Mouse (Mus musculus) forebrain, embryonic 11.5 days (tissue): Measurements from ENCODE around the gene Kank4. TPM values are rescaled to one million over a fixed set of nuclear protein-coding genes. Genes with fewer than 3 reads are reported as not detected.
A peak's percentile ranks its signal among the peaks of the same experiment; 100 is the strongest.

ENCODE experiments used
- ATAC-seq: fragments of 200-750 bp; cut with Nextera tagmentation; replicated peaks from 2 replicates; pipeline ENCODE4 v1.8.0; 2017; ENCODE audit warnings: moderate TSS enrichment; ENCODE audit not compliant: low FRiP score
- DNase-seq: peaks from one replicate; pipeline ENCODE4 v3.0.0-alpha.2; 2017; ENCODE audit warnings: low spot score
- H3K27ac ChIP-seq: fragments of 300-500 bp; sonication (generic); 2 replicates; pipeline ENCODE4 v1.5.1; 2014; ENCODE audit warnings: low read depth, low read length
- H3K27me3 ChIP-seq: fragments of 300-500 bp; sonication (generic); 2 replicates; pipeline ENCODE4 v1.6.1; 2014; ENCODE audit warnings: mild to moderate bottlenecking, low read length, mixed read lengths; ENCODE audit not compliant: control insufficient read depth, insufficient read depth
- H3K36me3 ChIP-seq: fragments of 300-500 bp; sonication (generic); 2 replicates; pipeline ENCODE4 v1.6.1; 2014; ENCODE audit warnings: mild to moderate bottlenecking, low read length, moderate library complexity, mixed read lengths; ENCODE audit not compliant: control insufficient read depth, insufficient read depth
- H3K4me1 ChIP-seq: fragments of 300-500 bp; sonication (generic); replicated peaks from 2 replicates; pipeline ENCODE4 v1.6.1; 2014; ENCODE audit warnings: low read length, mixed read lengths; ENCODE audit not compliant: control insufficient read depth, insufficient read depth
- H3K4me2 ChIP-seq: fragments of 300-500 bp; sonication (generic); 2 replicates; pipeline ENCODE4 v1.6.1; 2014; ENCODE audit warnings: low read depth, mild to moderate bottlenecking, low read length, moderate library complexity, mixed read lengths; ENCODE audit not compliant: severe bottlenecking
- H3K4me3 ChIP-seq: fragments of 300-500 bp; sonication (generic); 2 replicates; pipeline ENCODE4 v1.5.1; 2014; ENCODE audit warnings: low read depth, low read length
- H3K9ac ChIP-seq: fragments of 300-500 bp; sonication (generic); 2 replicates; pipeline ENCODE4 v1.6.1; 2014; ENCODE audit warnings: low read length
- H3K9me3 ChIP-seq: fragments of 300-500 bp; sonication (generic); 2 replicates; pipeline ENCODE4 v1.6.1; 2016; ENCODE audit warnings: low read length, mixed read lengths; ENCODE audit not compliant: control insufficient read depth
- WGBS: fragments of 180-500 bp; shearing (Covaris S2); extraction: QIAGEN DNeasy Blood & Tissue Kit; methylation state at CpG from one replicate; pipeline ENCODE4 v1.1.7; 2014; 5-methylcytosine and 5-hydroxymethylcytosine counted together
- polyA plus RNA-seq: library from polyadenylated mRNA; unstranded; fragments of >200 nt; fragmentation: Nextera tagmentation; extraction: Ambion mirVana; gene quantifications from 2 replicates; pipeline ENCODE4 v1.2.1, GENCODE M21; 2014

Kank4 gene
- polyA plus RNA-seq, 1 experiment from 2014 or later = 1.1 TPM

GRCm38 (mm10) chr4:98819216-98819755, 1.9 kb upstream of the Kank4 start:
- Histone ChIP-seq H3K9ac (no peak overlapping the region), H3K36me3 (no peaks in the 10 kb centered on the region), H3K4me2 (no peak overlapping the region), H3K9me3 (no peaks in the 10 kb centered on the region), H3K27ac (no peak overlapping the region), H3K27me3 (peaks cover 21% of the 10 kb centered on the region), H3K4me3 (no peak overlapping the region), H3K4me1 (peaks cover 2% of the 10 kb centered on the region; the same call in 1 of the 2 replicates)
- no peak for ATAC-seq
- WGBS = 80% methylated on average over 10 of the region's 10 CpGs
- no peak for DNase-seq

- H3K27me3 ChIP-seq = peaks cover 21% of the 10 kb centered on the region
- DNase-seq (no peak), ATAC-seq (no peak)
- peak overlapping the region; percentile 65 for H3K9ac ChIP-seq
- 4% methylated on average over 14 of the region's 14 CpGs for WGBS
- H3K36me3 ChIP-seq = no peaks in the 10 kb centered on the region
- no peak overlapping the region for H3K27ac ChIP-seq
- H3K4me2 ChIP-seq = peak overlapping the region; percentile 99
- H3K9me3 ChIP-seq = no peaks in the 10 kb centered on the region
- peaks cover 2% of the 10 kb centered on the region; the same call in 1 of the 2 replicates for H3K4me1 ChIP-seq
- peak overlapping the region; percentile 64 for H3K4me3 ChIP-seq
Measured at GRCm38 (mm10) chr4:98816807-98817183, 542 bp downstream of the Kank4 start.

- Histone ChIP-seq H3K4me2 (no peak overlapping the region), H3K4me1 (no peaks in the 10 kb centered on the region), H3K36me3 (no peaks in the 10 kb centered on the region), H3K9me3 (no peaks in the 10 kb centered on the region), H3K4me3 (no peak overlapping the region), H3K9ac (no peak overlapping the region), H3K27me3 (no peaks in the 10 kb centered on the region), H3K27ac (no peak overlapping the region)
- WGBS = 90% methylated on average over 9 of the region's 9 CpGs
- no peak for ATAC-seq
- DNase-seq = no peak
Measured at GRCm38 (mm10) chr4:98806306-98806705, 11.0 kb downstream of the Kank4 start.

GRCm38 (mm10) chr4:98805291-98806048, 11.9 kb downstream of the Kank4 start:
- ATAC-seq (no peak), DNase-seq (no peak)
- no peak overlapping the region for H3K27ac ChIP-seq
- no peak overlapping the region for H3K9ac ChIP-seq
- no peak overlapping the region for H3K4me2 ChIP-seq
- no peaks in the 10 kb centered on the region for H3K36me3 ChIP-seq
- H3K4me3 ChIP-seq = no peak overlapping the region
- no peaks in the 10 kb centered on the region for H3K9me3 ChIP-seq
- 60% methylated on average over 12 of the region's 12 CpGs for WGBS
- H3K27me3 ChIP-seq = no peaks in the 10 kb centered on the region
- no peaks in the 10 kb centered on the region for H3K4me1 ChIP-seq

GRCm38 (mm10) chr4:98804476-98805134, 12.7 kb downstream of the Kank4 start:
- Histone ChIP-seq H3K4me2 (no peak overlapping the region), H3K27me3 (no peaks in the 10 kb centered on the region), H3K4me1 (no peaks in the 10 kb centered on the region), H3K36me3 (no peaks in the 10 kb centered on the region), H3K9ac (no peak overlapping the region), H3K9me3 (no peaks in the 10 kb centered on the region), H3K27ac (no peak overlapping the region), H3K4me3 (no peak overlapping the region)
- ATAC-seq = no peak
- DNase-seq = no peak
- 70% methylated on average over 7 of the region's 7 CpGs for WGBS

GRCm38 (mm10) chr4:98801775-98802174, 15.6 kb downstream of the Kank4 start:
- H3K4me2 ChIP-seq = no peak overlapping the region
- H3K4me1 ChIP-seq = no peaks in the 10 kb centered on the region
- H3K27ac ChIP-seq = no peak overlapping the region
- H3K9ac ChIP-seq = no peak overlapping the region
- no peak overlapping the region for H3K4me3 ChIP-seq
- no peaks in the 10 kb centered on the region for H3K27me3 ChIP-seq
- DNase-seq (no peak), ATAC-seq (no peak)
- WGBS = 93% methylated on average over 11 of the region's 11 CpGs
- H3K36me3 ChIP-seq = no peaks in the 10 kb centered on the region
- no peaks in the 10 kb centered on the region for H3K9me3 ChIP-seq

- no peak for ATAC-seq
- Histone ChIP-seq H3K4me1 (no peaks in the 10 kb centered on the region), H3K27me3 (no peaks in the 10 kb centered on the region), H3K27ac (no peak overlapping the region), H3K4me3 (no peak overlapping the region), H3K36me3 (no peaks in the 10 kb centered on the region), H3K9ac (no peak overlapping the region), H3K9me3 (no peaks in the 10 kb centered on the region), H3K4me2 (no peak overlapping the region)
- no peak for DNase-seq
- WGBS = 89% methylated on average over 8 of the region's 8 CpGs
Measured at GRCm38 (mm10) chr4:98800824-98801223, 16.5 kb downstream of the Kank4 start.

- Histone ChIP-seq H3K9ac (no peak overlapping the region), H3K27me3 (no peaks in the 10 kb centered on the region), H3K4me3 (no peak overlapping the region), H3K27ac (no peak overlapping the region), H3K4me1 (no peaks in the 10 kb centered on the region), H3K9me3 (no peaks in the 10 kb centered on the region), H3K36me3 (no peaks in the 10 kb centered on the region), H3K4me2 (no peak overlapping the region)
- WGBS = 84% methylated on average over 11 of the region's 11 CpGs
- DNase-seq (no peak), ATAC-seq (no peak)
Measured at GRCm38 (mm10) chr4:98796591-98797341, 20.6 kb downstream of the Kank4 start.
